Mouse (Mus musculus) heart, embryonic 13.5 days (tissue): Measurements from ENCODE around the gene Hps5. TPM values are rescaled to one million over a fixed set of nuclear protein-coding genes. Genes with fewer than 3 reads are reported as not detected.

Experiments used
- ATAC-seq: fragments of 200-750 bp; cut with Nextera tagmentation; 2 replicates; pipeline ENCODE4 v1.8.0; 2017; ENCODE audit warnings: moderate TSS enrichment; ENCODE audit not compliant: insufficient number of reproducible peaks, low FRiP score, low TSS enrichment; ENCODE audit errors: extremely low read depth
- H3K27ac ChIP-seq: fragments of 300-500 bp; sonication (generic); replicated peaks from 2 replicates; pipeline ENCODE4 v1.5.1; 2015; ENCODE audit warnings: moderate library complexity, mild to moderate bottlenecking, inconsistent platforms
- H3K27me3 ChIP-seq: fragments of 300-500 bp; sonication (generic); replicated peaks from 2 replicates; pipeline ENCODE4 v1.6.1; 2015; ENCODE audit warnings: mild to moderate bottlenecking, inconsistent platforms
- H3K36me3 ChIP-seq: fragments of 300-500 bp; sonication (generic); 2 replicates; pipeline ENCODE4 v1.6.1; 2015; ENCODE audit warnings: mild to moderate bottlenecking, inconsistent platforms
- H3K4me1 ChIP-seq: fragments of 300-500 bp; sonication (generic); 2 replicates; pipeline ENCODE4 v1.6.1; 2015; ENCODE audit warnings: inconsistent platforms
- H3K4me2 ChIP-seq: fragments of 300-500 bp; sonication (generic); 2 replicates; pipeline ENCODE4 v1.6.1; 2015; ENCODE audit warnings: inconsistent platforms, mild to moderate bottlenecking, moderate library complexity
- H3K4me3 ChIP-seq: fragments of 300-500 bp; sonication (generic); 2 replicates; pipeline ENCODE4 v1.5.1; 2015; ENCODE audit warnings: moderate library complexity, mild to moderate bottlenecking, inconsistent platforms
- H3K9ac ChIP-seq: fragments of 300-500 bp; sonication (generic); 2 replicates; pipeline ENCODE4 v1.6.1; 2015; ENCODE audit warnings: inconsistent platforms, mild to moderate bottlenecking, moderate library complexity
- H3K9me3 ChIP-seq: fragments of 300-500 bp; sonication (generic); 2 replicates; pipeline ENCODE4 v1.6.1; 2016; ENCODE audit warnings: inconsistent platforms
- WGBS: fragments of 180-500 bp; shearing (Covaris S2); methylation state at CpG from one replicate; pipeline ENCODE4 v1.1.7; 2015; ENCODE audit warnings: mixed read lengths; 5-methylcytosine and 5-hydroxymethylcytosine counted together
- polyA plus RNA-seq: library from polyadenylated mRNA; unstranded; fragments of >200 nt; fragmentation: Nextera tagmentation; extraction: Ambion mirVana; gene quantifications from 2 replicates; pipeline ENCODE4 v1.2.1, GENCODE M21; 2015

Gene Hps5
- polyA plus RNA-seq, result 9.7 and 10.8 TPM in 2 replicates

GRCm38 (mm10) chr7:46795287-46796205, at the start of gene Hps5, which contains the start of gene Gtf2h1:
Hps5 (minus strand) TSS chr7:46796064.
Gtf2h1 (plus strand) TSS chr7:46796103.
- peak; percentile 98 for ATAC-seq
- Histone ChIP-seq H3K27ac (peak within 1 kb of the TSS; percentile 87), H3K9ac (peak within 1 kb of the TSS; percentile 97), H3K9me3 (no peaks in the 10 kb centered on the region), H3K4me1 (peaks cover 20% of the 10 kb centered on the region), H3K4me2 (peak within 1 kb of the TSS; percentile 99), H3K27me3 (no peaks in the 10 kb centered on the region), H3K36me3 (peaks cover 30% of the 10 kb centered on the region), H3K4me3 (peak within 1 kb of the TSS; percentile 97)
- WGBS, result under 1% methylated on average over 74 of the region's 75 CpGs

GRCm38 (mm10) chr7:46845211-46845977, 49.5 kb upstream of the Hps5 start:
- ATAC-seq, result peak; percentile 88
- Histone ChIP-seq H3K36me3 (peaks cover 30% of the 10 kb centered on the region), H3K4me1 (peaks cover 49% of the 10 kb centered on the region), H3K9me3 (no peaks in the 10 kb centered on the region), H3K27me3 (0 out of 2 replicates have a peak, but pooled peaks cover 6% of the 10 kb centered on the region), H3K4me2 (peak overlapping the region; percentile 91), H3K27ac (peak overlapping the region; percentile 99), H3K4me3 (peak overlapping the region; percentile 88), H3K9ac (peak overlapping the region; percentile 98)
- WGBS, result under 1% methylated on average over 51 of the region's 51 CpGs

- Histone ChIP-seq H3K4me1 (peaks cover 55% of the 10 kb centered on the region), H3K36me3 (peaks cover 12% of the 10 kb centered on the region), H3K9ac (no peak overlapping the region), H3K27me3 (0 out of 2 replicates have a peak, but pooled peaks cover 6% of the 10 kb centered on the region), H3K4me3 (no peak overlapping the region), H3K4me2 (no peak overlapping the region), H3K27ac (no peak overlapping the region), H3K9me3 (no peaks in the 10 kb centered on the region)
- 78% methylated on average over 4 of the region's 4 CpGs for WGBS
- ATAC-seq, result no peak
Measured at GRCm38 (mm10) chr7:46843576-46843975, 47.7 kb upstream of the Hps5 start.

GRCm38 (mm10) chr7:46842278-46842677, 46.4 kb upstream of the Hps5 start:
- peaks cover 54% of the 10 kb centered on the region for H3K4me1 ChIP-seq
- WGBS, result 37% methylated on average over 5 of the region's 5 CpGs

GRCm38 (mm10) chr7:46840787-46841525, 45.1 kb upstream of the Hps5 start, which contains the start of gene Ldha:
Ldha (plus strand) TSS chr7:46841475.
- Histone ChIP-seq H3K4me2 (no peak within 1 kb of the TSS), H3K4me3 (no peak within 1 kb of the TSS), H3K27me3 (0 out of 2 replicates have a peak, but pooled peaks cover 6% of the 10 kb centered on the region), H3K27ac (no peak within 1 kb of the TSS), H3K36me3 (no peaks in the 10 kb centered on the region), H3K9ac (no peak within 1 kb of the TSS), H3K4me1 (peaks cover 49% of the 10 kb centered on the region), H3K9me3 (no peaks in the 10 kb centered on the region)
- 34% methylated on average over 6 of the region's 6 CpGs for WGBS
- ATAC-seq, result no peak

More at GRCm38 (mm10) chr7:46842278-46842677, 46.4 kb upstream of the Hps5 start:
- Histone ChIP-seq H3K4me2 (no peak overlapping the region), H3K27me3 (0 out of 2 replicates have a peak, but pooled peaks cover 6% of the 10 kb centered on the region), H3K36me3 (no peaks in the 10 kb centered on the region; the same call in 1 of the 2 replicates), H3K9ac (no peak overlapping the region), H3K27ac (no peak overlapping the region), H3K4me3 (no peak overlapping the region), H3K9me3 (no peaks in the 10 kb centered on the region)
- ATAC-seq, result no peak

- H3K4me2 ChIP-seq, result no peak overlapping the region
Measured at GRCm38 (mm10) chr7:46840326-46840725, 44.5 kb upstream of the Hps5 start.

GRCm38 (mm10) chr7:46839861-46840260, 44.0 kb upstream of the Hps5 start:
- WGBS, result 70% methylated on average over 5 of the region's 5 CpGs
- peaks cover 43% of the 10 kb centered on the region for H3K4me1 ChIP-seq
- 0 out of 2 replicates have a peak, but pooled peaks cover 6% of the 10 kb centered on the region for H3K27me3 ChIP-seq
- H3K9me3 ChIP-seq, result no peaks in the 10 kb centered on the region
- H3K27ac ChIP-seq, result 0 out of 2 replicates have a peak overlapping the region, but pooled peaks have one; percentile 85
- no peak overlapping the region for H3K4me3 ChIP-seq
- no peak overlapping the region for H3K4me2 ChIP-seq
- no peaks in the 10 kb centered on the region for H3K36me3 ChIP-seq
- ATAC-seq, result no peak
- H3K9ac ChIP-seq, result no peak overlapping the region

More at GRCm38 (mm10) chr7:46840326-46840725, 44.5 kb upstream of the Hps5 start:
- H3K9me3 ChIP-seq, result no peaks in the 10 kb centered on the region
- ATAC-seq, result no peak
- no peak overlapping the region for H3K4me3 ChIP-seq
- no peak overlapping the region for H3K27ac ChIP-seq
- 0 out of 2 replicates have a peak, but pooled peaks cover 6% of the 10 kb centered on the region for H3K27me3 ChIP-seq
- H3K36me3 ChIP-seq, result no peaks in the 10 kb centered on the region
- H3K9ac ChIP-seq, result no peak overlapping the region
- 53% methylated on average over 4 of the region's 4 CpGs for WGBS
- H3K4me1 ChIP-seq, result peaks cover 48% of the 10 kb centered on the region

- H3K27ac ChIP-seq, result peak overlapping the region; percentile 85; the same call in 1 of the 2 replicates
- WGBS, result 27% methylated on average over 7 of the region's 7 CpGs
- no peak overlapping the region for H3K4me3 ChIP-seq
- peak overlapping the region; percentile 48; the same call in 1 of the 2 replicates for H3K4me2 ChIP-seq
- 0 out of 2 replicates have a peak, but pooled peaks cover 6% of the 10 kb centered on the region for H3K27me3 ChIP-seq
- no peak overlapping the region for H3K9ac ChIP-seq
- H3K9me3 ChIP-seq, result no peaks in the 10 kb centered on the region
- no peaks in the 10 kb centered on the region for H3K36me3 ChIP-seq
- no peak for ATAC-seq
- H3K4me1 ChIP-seq, result peaks cover 39% of the 10 kb centered on the region
Measured at GRCm38 (mm10) chr7:46839446-46839845, 43.6 kb upstream of the Hps5 start.

- 19% methylated on average over 8 of the region's 8 CpGs for WGBS
- Histone ChIP-seq H3K4me1 (peaks cover 37% of the 10 kb centered on the region), H3K4me2 (peak overlapping the region; percentile 48), H3K9me3 (no peaks in the 10 kb centered on the region), H3K9ac (no peak overlapping the region), H3K27me3 (0 out of 2 replicates have a peak, but pooled peaks cover 6% of the 10 kb centered on the region), H3K4me3 (no peak overlapping the region), H3K36me3 (no peaks in the 10 kb centered on the region), H3K27ac (peak overlapping the region; percentile 85)
- no peak for ATAC-seq
Measured at GRCm38 (mm10) chr7:46838891-46839302, 43.0 kb upstream of the Hps5 start.

- peak overlapping the region; percentile 54 for H3K9ac ChIP-seq
- 9% methylated on average over 9 of the region's 9 CpGs for WGBS
- peak overlapping the region; percentile 48 for H3K4me2 ChIP-seq
- H3K4me3 ChIP-seq, result no peak overlapping the region
- H3K9me3 ChIP-seq, result no peaks in the 10 kb centered on the region
- H3K4me1 ChIP-seq, result peaks cover 44% of the 10 kb centered on the region
- 0 out of 2 replicates have a peak, but pooled peaks cover 5% of the 10 kb centered on the region for H3K27me3 ChIP-seq
- ATAC-seq, result peak; percentile 22; the same call in 1 of the 2 replicates
- H3K36me3 ChIP-seq, result no peaks in the 10 kb centered on the region
- H3K27ac ChIP-seq, result peak overlapping the region; percentile 85
Measured at GRCm38 (mm10) chr7:46838104-46838671, 42.3 kb upstream of the Hps5 start.
